Mouse (Mus musculus) layer of hippocampus, postnatal 25 days (tissue): Measurements from ENCODE around the gene Ccdc82. TPM values are rescaled to one million over a fixed set of nuclear protein-coding genes. Genes with fewer than 3 reads are reported as not detected.

Source experiments
- DNase-seq, 2 experiments: peaks; one replicate each; pipeline ENCODE4 v3.0.0; 2022; ENCODE audit warnings: mixed read lengths in 2 of 2, low spot score in 1 of 2; ENCODE audit errors: extremely low spot score in 1 of 2
- total RNA-seq, 2 experiments: library from RNA; stranded (reverse); gene quantifications; 2 replicates each; pipeline ENCODE4 v1.2.3; 2021

Gene Ccdc82
- total RNA-seq, 2 experiments from 2014 or later = 11.0 to 12.2 TPM

DNA sequence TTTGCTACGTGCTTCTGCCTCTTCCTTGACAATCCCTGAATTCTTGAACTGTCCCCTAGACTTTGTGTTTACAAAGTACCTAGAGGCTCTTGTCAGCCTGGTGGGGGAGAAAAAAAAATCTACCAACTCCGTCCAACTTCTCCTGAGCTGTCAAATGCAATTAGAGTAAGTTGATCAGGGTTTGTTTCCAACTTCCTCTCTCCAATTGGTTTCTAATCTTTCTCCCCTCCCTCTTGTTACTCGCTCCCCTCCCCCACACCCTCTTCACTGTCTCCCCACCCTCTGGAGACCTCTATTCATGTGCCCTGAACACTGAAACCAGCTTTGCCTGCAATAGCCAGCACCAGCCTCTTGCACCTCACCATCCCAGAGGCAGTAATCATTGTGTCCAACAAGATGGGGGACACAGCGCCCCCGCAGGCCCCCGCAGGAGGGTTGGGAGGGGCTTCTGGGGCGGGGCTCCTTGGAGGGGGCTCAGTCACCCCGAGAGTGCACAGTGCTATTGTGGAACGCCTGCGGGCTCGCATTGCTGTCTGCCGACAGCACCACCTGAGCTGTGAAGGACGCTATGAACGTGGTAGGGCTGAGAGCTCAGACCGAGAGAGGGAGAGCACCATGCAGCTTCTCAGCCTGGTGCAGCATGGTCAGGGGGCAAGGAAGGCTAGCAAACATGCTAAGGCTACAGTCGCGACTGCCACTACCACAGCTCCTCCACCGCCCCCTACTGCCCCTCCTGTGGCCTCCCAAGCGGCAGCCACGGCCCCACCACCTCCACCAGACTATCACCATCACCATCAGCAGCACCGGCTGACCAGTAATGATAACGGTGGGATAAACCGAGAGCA is 51.1 kb downstream of the Ccdc82 start, which contains the start of gene Maml2:
Gene Maml2 (plus strand): TSS at position 290 of the 845 bp plus-strand sequence.
- no peak for DNase-seq

- DNase-seq = no peak
These were observed 51.7 kb downstream of the Ccdc82 start for GRCm38 (mm10) chr9:13298513-13298878.

- DNase-seq = no peak
These were observed 52.4 kb downstream of the Ccdc82 start for GRCm38 (mm10) chr9:13299190-13299589.

- DNase-seq = no peak
These were observed 53.3 kb downstream of the Ccdc82 start for GRCm38 (mm10) chr9:13300041-13300441.

DNA sequence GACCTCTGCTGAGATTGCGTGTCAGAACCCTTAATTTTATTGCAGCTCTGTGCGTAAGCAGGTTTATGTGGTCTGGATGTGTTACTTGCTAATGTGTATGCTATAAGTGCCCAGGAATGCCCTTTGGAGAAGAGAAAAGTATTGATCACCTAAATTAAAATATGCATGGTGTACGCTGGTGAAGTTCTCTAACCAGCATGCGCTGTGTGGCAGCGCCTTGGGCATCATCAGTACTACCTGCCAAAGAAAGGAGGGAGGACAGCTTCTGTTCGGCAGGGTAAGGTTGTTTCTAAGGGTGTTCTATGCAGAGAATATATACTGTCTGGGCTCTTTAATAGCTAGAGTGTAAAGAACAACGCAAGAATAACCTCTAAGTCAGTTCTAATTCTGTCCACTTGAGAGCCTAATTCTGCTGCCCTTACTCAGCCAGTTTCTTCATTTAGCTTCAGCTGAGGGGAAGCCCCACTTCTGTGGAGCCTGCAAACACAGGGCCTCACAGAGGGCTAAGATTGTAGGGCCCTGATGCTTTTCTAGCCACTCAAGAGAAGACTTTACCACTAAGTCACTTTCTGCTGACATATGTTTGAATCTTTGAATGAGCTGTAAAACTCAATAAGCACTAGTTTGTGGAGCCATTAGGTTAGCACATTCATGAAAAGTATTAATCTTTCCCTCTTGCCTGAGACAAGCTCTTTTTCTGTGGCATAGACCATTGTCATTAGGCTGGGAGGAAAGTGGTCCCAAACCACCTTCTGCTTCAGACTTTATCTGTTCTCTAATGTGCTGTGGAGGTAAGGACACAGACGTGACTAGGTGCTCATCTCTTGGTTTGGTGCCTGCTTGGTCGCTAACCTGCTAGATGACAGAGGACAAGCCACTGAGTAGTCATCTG is 54.4 kb downstream of the Ccdc82 start:
- no peak for DNase-seq

GRCm38 (mm10) chr9:13302183-13302825 is 55.5 kb downstream of the Ccdc82 start:
- DNase-seq = no peak

GRCm38 (mm10) chr9:13303099-13303771 is 56.5 kb downstream of the Ccdc82 start:
- no peak for DNase-seq

- no peak for DNase-seq
These were observed 57.2 kb downstream of the Ccdc82 start for GRCm38 (mm10) chr9:13303976-13304375.

- DNase-seq = no peak
These were observed 59.7 kb downstream of the Ccdc82 start for GRCm38 (mm10) chr9:13306471-13306870.

DNA sequence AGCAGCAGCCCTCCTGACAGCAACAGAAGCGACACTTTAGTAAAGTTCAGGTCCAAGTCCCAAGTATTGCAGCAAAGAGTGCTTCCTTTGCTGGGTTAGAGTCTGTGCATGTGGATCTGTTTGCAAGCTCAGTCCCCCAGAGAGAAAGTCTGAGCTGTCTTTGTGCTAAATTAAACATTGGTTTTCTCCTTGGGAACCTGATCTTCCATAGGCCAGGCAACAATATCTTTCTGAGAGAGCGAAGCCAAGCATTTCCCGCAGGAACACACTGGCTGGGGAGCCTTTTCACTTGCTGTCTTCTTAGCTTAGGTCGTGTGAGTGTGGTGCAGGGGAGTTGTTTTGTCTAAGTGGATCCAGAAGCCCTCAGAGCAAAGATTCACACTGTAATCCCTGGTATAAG is 60.5 kb downstream of the Ccdc82 start:
- no peak for DNase-seq

GRCm38 (mm10) chr9:13308718-13309117 is 62.0 kb downstream of the Ccdc82 start:
- DNase-seq = no peak

- DNase-seq = no peak
These were observed 63.1 kb downstream of the Ccdc82 start for GRCm38 (mm10) chr9:13309807-13310206.

DNA sequence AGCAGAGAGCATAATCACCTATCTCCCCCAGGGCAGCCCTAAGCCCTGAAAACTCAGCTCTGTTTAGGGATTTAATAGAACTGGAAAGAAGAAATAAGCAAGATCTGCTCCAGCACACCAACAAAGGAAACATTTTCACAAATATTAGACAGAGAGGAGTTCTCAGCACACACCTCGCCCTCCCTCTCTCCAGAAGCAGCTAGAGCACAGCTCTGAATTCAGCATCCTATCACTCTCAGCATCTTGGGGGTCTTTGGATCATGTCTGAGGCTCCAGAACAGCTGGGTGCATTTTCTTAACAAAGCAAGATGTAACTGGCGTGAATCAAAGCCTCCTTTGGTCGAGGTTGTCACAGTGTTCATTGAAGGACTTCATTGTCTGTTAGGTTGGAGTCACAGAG is 63.5 kb downstream of the Ccdc82 start:
- DNase-seq = no peak

DNA sequence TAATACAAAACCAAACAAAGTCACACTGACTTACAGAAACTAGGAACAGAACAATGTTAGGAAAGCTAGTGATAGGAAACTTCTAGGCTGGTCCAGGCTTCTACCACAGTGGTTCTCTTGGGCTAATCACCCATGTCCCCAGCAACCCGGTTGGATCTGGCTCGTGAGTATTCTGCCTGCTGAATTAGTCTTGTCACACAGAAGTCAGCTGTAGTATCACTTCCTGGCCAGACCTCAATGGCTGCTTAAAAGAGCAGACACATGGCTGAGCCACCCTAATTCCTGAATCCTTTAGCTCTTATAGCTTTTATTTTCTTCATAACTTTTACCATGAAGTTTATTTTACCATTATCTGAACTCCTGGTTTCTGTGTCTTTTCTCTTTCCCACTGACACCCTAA is 64.3 kb downstream of the Ccdc82 start:
- no peak for DNase-seq

DNA sequence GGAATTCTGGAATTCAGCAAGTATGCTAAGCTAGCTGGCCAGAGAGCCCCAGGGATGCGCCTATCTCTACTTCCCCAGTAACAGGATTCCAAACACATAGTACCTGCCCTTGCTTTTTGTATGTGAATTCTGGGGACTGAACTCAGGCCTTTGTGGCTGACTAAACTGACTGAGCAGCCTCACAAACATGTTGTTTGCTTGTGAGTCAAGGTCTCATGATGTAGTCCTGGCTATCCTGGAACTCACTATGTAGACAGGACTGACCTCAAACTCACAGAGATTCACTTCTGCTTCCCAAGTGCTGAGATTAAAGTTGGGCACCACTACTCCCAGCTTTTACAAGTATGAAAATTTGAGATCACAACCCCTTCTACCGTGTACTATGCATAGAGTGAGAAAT is 67.2 kb downstream of the Ccdc82 start:
- no peak for DNase-seq

DNA sequence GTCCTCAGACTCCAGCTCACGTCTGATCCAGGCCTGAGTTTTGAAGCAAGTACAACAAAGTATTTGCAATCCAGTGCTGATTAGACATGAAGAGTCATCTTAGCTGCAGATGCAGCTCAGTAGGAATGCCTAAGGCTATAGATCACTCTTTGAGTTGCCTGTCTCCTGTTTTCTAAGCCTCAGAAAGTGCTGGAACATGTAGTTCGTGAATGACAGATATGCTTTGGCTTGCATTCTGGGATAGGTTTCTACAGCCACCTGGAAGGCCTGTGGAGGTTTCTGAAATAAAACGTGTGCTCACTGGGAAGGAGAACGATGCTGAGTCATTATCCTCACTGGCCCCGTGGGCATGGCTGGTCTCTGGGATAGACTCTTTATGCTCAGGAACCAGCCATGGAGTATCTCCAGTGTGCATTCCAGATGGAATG is 67.8 kb downstream of the Ccdc82 start:
- DNase-seq = no peak

- no peak for DNase-seq
These were observed 68.6 kb downstream of the Ccdc82 start for GRCm38 (mm10) chr9:13315393-13315792.

GRCm38 (mm10) chr9:13319566-13319965 is 72.8 kb downstream of the Ccdc82 start:
- DNase-seq = no peak

GRCm38 (mm10) chr9:13320800-13321364 is 74.1 kb downstream of the Ccdc82 start:
- DNase-seq = no peak

- DNase-seq = no peak
These were observed 76.3 kb downstream of the Ccdc82 start for GRCm38 (mm10) chr9:13323074-13323473.
